Mouse (Mus musculus): ENCODE results near the gene Ebf3. TPM values are rescaled to one million over a fixed set of nuclear protein-coding genes. Genes with fewer than 3 reads are reported as not detected.

The Ebf3 gene
- polyA plus RNA-seq, 1 experiment = not detected

DNA sequence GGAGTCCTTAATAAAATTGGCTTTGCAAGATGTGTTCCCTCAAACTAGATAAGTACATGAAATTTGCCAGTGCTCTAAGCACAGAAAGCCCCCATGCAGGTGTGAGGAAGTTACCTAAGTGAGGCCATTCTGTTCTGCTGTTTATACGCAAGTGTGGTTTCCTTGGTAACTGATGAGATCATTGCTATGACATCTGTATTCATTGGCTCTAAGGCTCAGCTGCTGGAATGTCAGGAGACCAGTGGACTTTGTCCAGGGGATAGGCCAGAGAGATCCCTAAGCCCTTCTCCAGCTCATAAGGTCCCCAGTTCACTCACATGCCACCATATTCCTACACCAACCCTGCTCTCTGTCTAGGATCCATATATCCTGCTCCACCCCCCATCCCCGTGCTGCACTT lies 162.4 kb downstream of the Ebf3 start:
- Histone ChIP-seq H3K4me3 (ENCODE audit: low read depth, low read length) (no peak overlapping the region), H3K36me3 (ENCODE audit: control insufficient read depth, insufficient read depth, low read length, poor library complexity, severe bottlenecking) (no peaks in the 10 kb centered on the region)
- no peak for TF ChIP-seq CTCF (IDR thresholded peaks at IDR 0.05; ENCODE audit: low read depth, low read length)
- TF ChIP-seq EP300 (IDR thresholded peaks at IDR 0.05; ENCODE audit: insufficient read depth, low read depth, low read length) = no peak
- no peak for TF ChIP-seq POLR2A (IDR thresholded peaks at IDR 0.05; ENCODE audit: insufficient read depth, low read length)

GRCm38 (mm10) chr7:137147101-137147500 lies 167.1 kb downstream of the Ebf3 start:
- TF ChIP-seq POLR2A (IDR thresholded peaks at IDR 0.05; ENCODE audit: insufficient read depth, low read length) (no peak), EP300 (IDR thresholded peaks at IDR 0.05; ENCODE audit: insufficient read depth, low read depth, low read length) (no peak), CTCF (IDR thresholded peaks at IDR 0.05; ENCODE audit: low read depth, low read length) (no peak)
- Histone ChIP-seq H3K4me3 (ENCODE audit: low read depth, low read length) (no peak overlapping the region), H3K9ac (ENCODE audit: low read depth, poor library complexity, severe bottlenecking) (no peak overlapping the region), H3K27me3 (ENCODE audit: control insufficient read depth, insufficient read depth, low read length, poor library complexity, severe bottlenecking) (no peaks in the 10 kb centered on the region), H3K9me3 (replicated peaks; ENCODE audit: control insufficient read depth, insufficient read depth, low read length, poor library complexity, severe bottlenecking) (no peaks in the 10 kb centered on the region; the same call in 1 of the 2 replicates), H3K27ac (ENCODE audit: insufficient read depth, low read length) (no peak overlapping the region), H3K36me3 (ENCODE audit: control insufficient read depth, insufficient read depth, low read length, poor library complexity, severe bottlenecking) (no peaks in the 10 kb centered on the region), H3K4me1 (ENCODE audit: control insufficient read depth, insufficient read depth, low read length) (no peaks in the 10 kb centered on the region)

More for the DNA sequence above, 162.4 kb downstream of the Ebf3 start:
- no peaks in the 10 kb centered on the region for H3K9me3 ChIP-seq (replicated peaks; ENCODE audit: control insufficient read depth, insufficient read depth, low read length, poor library complexity, severe bottlenecking)
- no peak overlapping the region for H3K27ac ChIP-seq (ENCODE audit: insufficient read depth, low read length)
- no peaks in the 10 kb centered on the region for H3K27me3 ChIP-seq (ENCODE audit: control insufficient read depth, insufficient read depth, low read length, poor library complexity, severe bottlenecking)
- no peak overlapping the region for H3K9ac ChIP-seq (ENCODE audit: low read depth, poor library complexity, severe bottlenecking)
- H3K4me1 ChIP-seq (ENCODE audit: control insufficient read depth, insufficient read depth, low read length) = no peaks in the 10 kb centered on the region

Other genes starting within 250 kb of the Ebf3 start
- 11.8 and 11.9 TPM in 2 replicates for gene 9430038I01Rik, start 96.3 kb upstream of the Ebf3 start, polyA plus RNA-seq (2011; ENCODE audit: insufficient read depth, insufficient read length, low read depth, missing spikeins)
- gene Glrx3, start 123.2 kb upstream of the Ebf3 start, polyA plus RNA-seq (2011; ENCODE audit: insufficient read depth, insufficient read length, low read depth, missing spikeins) = 272 and 274 TPM in 2 replicates

Measured in ES-Bruce4 (cell line).